Mouse (Mus musculus) bone marrow macrophage, adult 2 months (primary cell): ENCODE data around the gene Tfb1m. TPM values are rescaled to one million over a fixed set of nuclear protein-coding genes. Genes with fewer than 3 reads are reported as not detected.

Source experiments
- H3K27ac ChIP-seq: 2 replicates; pipeline ENCODE4 v1.5.1; 2012; ENCODE audit warnings: low read depth, low read length; ENCODE audit not compliant: insufficient read depth
- H3K4me1 ChIP-seq: 2 replicates; pipeline ENCODE4 v1.6.1; 2012; ENCODE audit warnings: low read length; ENCODE audit not compliant: control insufficient read depth, insufficient read depth
- H3K4me3 ChIP-seq: 2 replicates; pipeline ENCODE4 v1.5.1; 2012; ENCODE audit warnings: mild to moderate bottlenecking, low read length, moderate library complexity; ENCODE audit not compliant: insufficient read depth
- CTCF ChIP-seq: IDR thresholded peaks from 2 replicates; pipeline ENCODE4 v1.5.1; 2012; ENCODE audit warnings: low read depth, mild to moderate bottlenecking, low read length, moderate library complexity
- POLR2A ChIP-seq: IDR thresholded peaks from 2 replicates; pipeline ENCODE4 v1.6.1; 2012; ENCODE audit warnings: mild to moderate bottlenecking, low read depth, low read length, borderline replicate concordance
- polyA plus RNA-seq: library from polyadenylated mRNA; stranded (reverse); fragments of >200 nt; gene quantifications from 2 replicates; pipeline ENCODE4 v1.2.4, GENCODE M21; 2012; ENCODE audit not compliant: missing spikeins, insufficient read depth, insufficient read length

Tfb1m gene
- polyA plus RNA-seq, 1 experiment: 7.7 TPM

GRCm38 (mm10) chr17:3476546-3476945 is 81.0 kb downstream of the Tfb1m start:
- TF ChIP-seq POLR2A (no peak), CTCF (no peak)
- no peaks in the 10 kb centered on the region for H3K4me1 ChIP-seq
- no peak overlapping the region for H3K27ac ChIP-seq
- H3K4me3 ChIP-seq: no peak overlapping the region

- no peak overlapping the region for H3K4me3 ChIP-seq
- H3K4me1 ChIP-seq: no peaks in the 10 kb centered on the region
- TF ChIP-seq POLR2A (no peak), CTCF (no peak)
- no peak overlapping the region for H3K27ac ChIP-seq
Observed at GRCm38 (mm10) chr17:3472018-3472417, 85.6 kb downstream of the Tfb1m start.

Other genes starting within 250 kb of the Tfb1m start
- 0.38 and 0.43 TPM in 2 replicates for gene Tiam2, start 231.2 kb downstream of the Tfb1m start, polyA plus RNA-seq
- not detected in 2 replicates for gene Cldn20, start 25.2 kb downstream of the Tfb1m start, polyA plus RNA-seq
- not detected in 2 replicates for gene Nox3, start 138.5 kb upstream of the Tfb1m start, polyA plus RNA-seq